ENCODE assay signal across 9 mouse cellular contexts in genomic region chr19:5016221-5016742, GRCm38 (mm10). TPM values are rescaled to one million over a fixed set of nuclear protein-coding genes. Genes with fewer than 3 reads are reported as not detected.
DNase-seq lines count a peak whose midpoint lies in the region; ATAC-seq lines count a peak whose summit lies in the region.
"Had no signal": no experiment of that assay in that cellular context is flagged by ENCODE, and none has a peak within 500 bp of the region (broad histone marks: within the 10 kb centered on the region; RNA-seq: fewer than 3 reads in every experiment).

No protein-coding gene starts in this region.

- ATAC-seq in midbrain, embryonic 15.5 days (replicated peaks): no peak
- no peak for ATAC-seq in midbrain, embryonic 11.5 days (ENCODE audit: low FRiP score)
- peak; percentile 93 for ATAC-seq in heart, embryonic 16.5 days (replicated peaks; ENCODE audit: extremely low read depth, insufficient read depth, low FRiP score)
- peak; percentile 60; the same call in 1 of the 2 replicates for ATAC-seq in limb, embryonic 13.5 days (ENCODE audit: low FRiP score, low read depth)

- no peaks in the 10 kb centered on the region for H3K27me3 ChIP-seq in midbrain, embryonic 15.5 days (replicated peaks)
- no peaks in the 10 kb centered on the region for H3K27me3 ChIP-seq in midbrain, embryonic 11.5 days (ENCODE audit: control insufficient read depth, insufficient read depth, low read length)
- H3K27me3 ChIP-seq in heart, embryonic 16.5 days (ENCODE audit: control insufficient read depth, insufficient read depth, low read length): no peaks in the 10 kb centered on the region
- H3K27me3 ChIP-seq in limb, embryonic 13.5 days: no peaks in the 10 kb centered on the region

- 0 out of 2 replicates have a peak overlapping the region, but pooled peaks have one; percentile 4 for H3K4me2 ChIP-seq in midbrain, embryonic 15.5 days
- no peak overlapping the region for H3K4me2 ChIP-seq in midbrain, embryonic 11.5 days
- H3K4me2 ChIP-seq in heart, embryonic 16.5 days (ENCODE audit: low read depth, low read length): peak overlapping the region; percentile 58
- H3K4me2 ChIP-seq in limb, embryonic 13.5 days (replicated peaks): peak overlapping the region; percentile 27

- H3K36me3 ChIP-seq in midbrain, embryonic 15.5 days (replicated peaks): no peaks in the 10 kb centered on the region
- no peaks in the 10 kb centered on the region for H3K36me3 ChIP-seq in midbrain, embryonic 11.5 days (ENCODE audit: control insufficient read depth, insufficient read depth, low read length)
- no peaks in the 10 kb centered on the region for H3K36me3 ChIP-seq in heart, embryonic 16.5 days (ENCODE audit: control insufficient read depth, insufficient read depth)
- H3K36me3 ChIP-seq in limb, embryonic 13.5 days: no peaks in the 10 kb centered on the region

- DNase-seq in midbrain, embryonic 11.5 days (ENCODE audit: low spot score, missing footprints): no peak
- no peak for DNase-seq in thymus, postnatal 25 days
- no peak for DNase-seq in right cerebral cortex, postnatal 4 days
- DNase-seq in adrenal gland, postnatal 14 days: no peak
- DNase-seq in adrenal gland, adult 18-20 months (ENCODE audit: low spot score in 2 of 2): no peak

- H3K9me3 ChIP-seq in midbrain, embryonic 15.5 days: no peaks in the 10 kb centered on the region
- no peaks in the 10 kb centered on the region for H3K9me3 ChIP-seq in midbrain, embryonic 11.5 days (ENCODE audit: control insufficient read depth, low read length)
- H3K9me3 ChIP-seq in heart, embryonic 16.5 days (replicated peaks; ENCODE audit: control insufficient read depth, low read length): no peaks in the 10 kb centered on the region
- no peaks in the 10 kb centered on the region for H3K9me3 ChIP-seq in limb, embryonic 13.5 days

- no peak overlapping the region for H3K9ac ChIP-seq in midbrain, embryonic 15.5 days
- H3K9ac ChIP-seq in midbrain, embryonic 11.5 days (ENCODE audit: low read length): no peak overlapping the region
- H3K9ac ChIP-seq in heart, embryonic 16.5 days (ENCODE audit: low read length): peak overlapping the region; percentile 65
- peak overlapping the region; percentile 13; the same call in 1 of the 2 replicates for H3K9ac ChIP-seq in limb, embryonic 13.5 days

- 42% methylated on average over 10 of the region's 10 CpGs for WGBS in midbrain, embryonic 15.5 days
- WGBS in midbrain, embryonic 11.5 days: 52% methylated on average over 10 of the region's 10 CpGs
- 15% methylated on average over 10 of the region's 10 CpGs for WGBS in heart, embryonic 16.5 days
- WGBS in limb, embryonic 13.5 days: 30% methylated on average over 10 of the region's 10 CpGs

- H3K4me1 ChIP-seq in midbrain, embryonic 15.5 days: peaks cover 5% of the 10 kb centered on the region; the same call in 1 of the 2 replicates
- no peaks in the 10 kb centered on the region for H3K4me1 ChIP-seq in midbrain, embryonic 11.5 days (ENCODE audit: control insufficient read depth, insufficient read depth, low read length)
- peaks cover 22% of the 10 kb centered on the region for H3K4me1 ChIP-seq in heart, embryonic 16.5 days (ENCODE audit: control insufficient read depth, insufficient read depth, low read length)
- peaks cover 11% of the 10 kb centered on the region for H3K4me1 ChIP-seq in limb, embryonic 13.5 days

- no peak overlapping the region for H3K27ac ChIP-seq in midbrain, embryonic 15.5 days
- no peak overlapping the region for H3K27ac ChIP-seq in midbrain, embryonic 11.5 days (ENCODE audit: low read depth, low read length)
- H3K27ac ChIP-seq in heart, embryonic 16.5 days (ENCODE audit: low read length): peak overlapping the region; percentile 99
- H3K27ac ChIP-seq in limb, embryonic 13.5 days: peak overlapping the region; percentile 58; the same call in 1 of the 2 replicates
- H3K27ac ChIP-seq: macrophage had no signal

- H3K4me3 ChIP-seq in midbrain, embryonic 15.5 days: no peak overlapping the region
- no peak overlapping the region for H3K4me3 ChIP-seq in midbrain, embryonic 11.5 days (ENCODE audit: low read depth, low read length)
- H3K4me3 ChIP-seq in heart, embryonic 16.5 days (ENCODE audit: low read length): no peak overlapping the region
- no peak overlapping the region for H3K4me3 ChIP-seq in limb, embryonic 13.5 days

RNA-seq across cellular contexts. Expression of gene Slc29a2, which starts 7.4 kb away (rescaled TPM):
- 12.2 and 13.6 TPM in 2 replicates for polyA plus RNA-seq in midbrain, embryonic 15.5 days (2015; fragmentation: Nextera tagmentation; extraction: Ambion mirVana)
- 4.2 TPM in 2 replicates for polyA plus RNA-seq in midbrain, embryonic 11.5 days (2014; fragmentation: Nextera tagmentation; extraction: Ambion mirVana)
- 12.6 and 13.8 TPM in 2 replicates for polyA plus RNA-seq in heart, embryonic 16.5 days (2015; fragmentation: Nextera tagmentation; extraction: Ambion mirVana)
- 5.7 and 6.0 TPM in 2 replicates for polyA plus RNA-seq in limb, embryonic 13.5 days (2015; fragmentation: Nextera tagmentation; extraction: Ambion mirVana)
- total RNA-seq in adrenal gland, postnatal 14 days (2021): 2.3 and 4.4 TPM in 2 replicates
- total RNA-seq in adrenal gland, adult 18-20 months (2021): 1 to 10 TPM; 2.9 to 4.5 TPM

RNA-seq across cellular contexts. Expression of gene B4gat1, which starts 22.3 kb away (rescaled TPM):
- polyA plus RNA-seq in midbrain, embryonic 15.5 days (2015; fragmentation: Nextera tagmentation; extraction: Ambion mirVana): 78.8 and 80.6 TPM in 2 replicates
- polyA plus RNA-seq in midbrain, embryonic 11.5 days (2014; fragmentation: Nextera tagmentation; extraction: Ambion mirVana): 40.1 and 41.7 TPM in 2 replicates
- 43.4 and 43.5 TPM in 2 replicates for polyA plus RNA-seq in heart, embryonic 16.5 days (2015; fragmentation: Nextera tagmentation; extraction: Ambion mirVana)
- 47.9 and 52.1 TPM in 2 replicates for polyA plus RNA-seq in limb, embryonic 13.5 days (2015; fragmentation: Nextera tagmentation; extraction: Ambion mirVana)
- total RNA-seq in adrenal gland, postnatal 14 days (2021): 28.2 and 29.4 TPM in 2 replicates
- total RNA-seq in adrenal gland, adult 18-20 months (2021): 10 to 100 TPM; 25.9 to 31.8 TPM

RNA-seq across cellular contexts. Expression of gene AC124502.3, which starts 22.4 kb away (rescaled TPM):
- polyA plus RNA-seq in midbrain, embryonic 15.5 days (2015; fragmentation: Nextera tagmentation; extraction: Ambion mirVana): 3.6 and 4.2 TPM in 2 replicates
- 1.6 TPM in 2 replicates for polyA plus RNA-seq in midbrain, embryonic 11.5 days (2014; fragmentation: Nextera tagmentation; extraction: Ambion mirVana)
- 2.6 and 2.7 TPM in 2 replicates for polyA plus RNA-seq in heart, embryonic 16.5 days (2015; fragmentation: Nextera tagmentation; extraction: Ambion mirVana)
- 3.7 and 4.4 TPM in 2 replicates for polyA plus RNA-seq in limb, embryonic 13.5 days (2015; fragmentation: Nextera tagmentation; extraction: Ambion mirVana)
- 0.56 and 1.5 TPM in 2 replicates for total RNA-seq in adrenal gland, postnatal 14 days (2021)
- 1 to 10 TPM in 1 of 2 experiments, under 1 TPM in 1; 0.73 to 1.5 TPM for total RNA-seq in adrenal gland, adult 18-20 months (2021)

RNA-seq across cellular contexts. Expression of gene Brms1, which starts 24.9 kb away (rescaled TPM):
- 40.0 and 44.4 TPM in 2 replicates for polyA plus RNA-seq in midbrain, embryonic 15.5 days (2015; fragmentation: Nextera tagmentation; extraction: Ambion mirVana)
- polyA plus RNA-seq in midbrain, embryonic 11.5 days (2014; fragmentation: Nextera tagmentation; extraction: Ambion mirVana): 66.1 and 68.4 TPM in 2 replicates
- polyA plus RNA-seq in heart, embryonic 16.5 days (2015; fragmentation: Nextera tagmentation; extraction: Ambion mirVana): 29.7 and 29.9 TPM in 2 replicates
- 36.7 and 40.5 TPM in 2 replicates for polyA plus RNA-seq in limb, embryonic 13.5 days (2015; fragmentation: Nextera tagmentation; extraction: Ambion mirVana)
- 23.9 and 26.3 TPM in 2 replicates for total RNA-seq in adrenal gland, postnatal 14 days (2021)
- total RNA-seq in adrenal gland, adult 18-20 months (2021): 10 to 100 TPM; 28.4 to 29.3 TPM

RNA-seq across cellular contexts. Expression of gene Npas4, which starts 26.2 kb away (rescaled TPM):
- polyA plus RNA-seq in midbrain, embryonic 15.5 days (2015; fragmentation: Nextera tagmentation; extraction: Ambion mirVana): 0.49 and 0.67 TPM in 2 replicates
- 0.04 TPM in 1 of 2 replicates, not detected in the other for polyA plus RNA-seq in midbrain, embryonic 11.5 days (2014; fragmentation: Nextera tagmentation; extraction: Ambion mirVana)
- polyA plus RNA-seq in heart, embryonic 16.5 days (2015; fragmentation: Nextera tagmentation; extraction: Ambion mirVana): 0.09 and 0.10 TPM in 2 replicates
- not detected in 2 replicates for polyA plus RNA-seq in limb, embryonic 13.5 days (2015; fragmentation: Nextera tagmentation; extraction: Ambion mirVana)
- total RNA-seq in adrenal gland, postnatal 14 days (2021): 0.26 TPM in 2 replicates
- under 1 TPM; 0.35 to 0.46 TPM for total RNA-seq in adrenal gland, adult 18-20 months (2021)

Comparison
In these comparisons a context has a peak if more than half of its experiments do, and no peak if none do; other contexts are left out.
1. ATAC-seq: peak in heart, embryonic 16.5 days (single experiment) and limb, embryonic 13.5 days (single experiment); none in midbrain, embryonic 15.5 days (single experiment) and midbrain, embryonic 11.5 days (single experiment).
2. H3K27ac ChIP-seq: peak in heart, embryonic 16.5 days (single experiment) and limb, embryonic 13.5 days (single experiment); none in midbrain, embryonic 15.5 days (single experiment) and midbrain, embryonic 11.5 days (single experiment).
3. H3K9ac ChIP-seq: peak in heart, embryonic 16.5 days (single experiment) and limb, embryonic 13.5 days (single experiment); none in midbrain, embryonic 15.5 days (single experiment) and midbrain, embryonic 11.5 days (single experiment).